Mouse (Mus musculus) lung, embryonic 16.5 days (tissue): Measurements from ENCODE around the gene Trpv4. TPM values are rescaled to one million over a fixed set of nuclear protein-coding genes. Genes with fewer than 3 reads are reported as not detected.

Source experiments
- ATAC-seq: fragments of 200-750 bp; cut with Nextera tagmentation; 2 replicates; pipeline ENCODE4 v1.8.0; 2017; ENCODE audit warnings: low read depth, mild to moderate bottlenecking, moderate library complexity
- H3K27ac ChIP-seq: fragments of 300-500 bp; sonication (generic); 2 replicates; pipeline ENCODE4 v1.5.1; 2014; ENCODE audit warnings: mild to moderate bottlenecking, control low read depth, low read length
- H3K27me3 ChIP-seq: fragments of 300-500 bp; sonication (generic); 2 replicates; pipeline ENCODE4 v1.6.1; 2014; ENCODE audit warnings: low read depth, low read length, mixed read lengths; ENCODE audit not compliant: control insufficient read depth, insufficient read depth
- H3K36me3 ChIP-seq: fragments of 300-500 bp; sonication (generic); 2 replicates; pipeline ENCODE4 v1.6.1; 2014; ENCODE audit warnings: low read length; ENCODE audit not compliant: control insufficient read depth, insufficient read depth
- H3K4me1 ChIP-seq: fragments of 300-500 bp; sonication (generic); replicated peaks from 2 replicates; pipeline ENCODE4 v1.6.1; 2014; ENCODE audit warnings: low read length, mixed read lengths; ENCODE audit not compliant: control insufficient read depth, insufficient read depth
- H3K4me2 ChIP-seq: fragments of 300-500 bp; sonication (generic); 2 replicates; pipeline ENCODE4 v1.6.1; 2014; ENCODE audit warnings: low read depth, low read length, control low read depth
- H3K4me3 ChIP-seq: fragments of 300-500 bp; sonication (generic); 2 replicates; pipeline ENCODE4 v1.5.1; 2014; ENCODE audit warnings: mild to moderate bottlenecking, low read length, control low read depth
- H3K9ac ChIP-seq: fragments of 300-500 bp; sonication (generic); 2 replicates; pipeline ENCODE4 v1.6.1; 2014; ENCODE audit warnings: low read length, control low read depth
- H3K9me3 ChIP-seq: fragments of 300-500 bp; sonication (generic); 2 replicates; pipeline ENCODE4 v1.6.1; 2016; ENCODE audit warnings: low read length; ENCODE audit not compliant: control insufficient read depth
- WGBS: fragments of 180-500 bp; shearing (Covaris S2); extraction: QIAGEN DNeasy Blood & Tissue Kit; methylation state at CpG from one replicate; pipeline ENCODE4 v1.1.7; 2014; 5-methylcytosine and 5-hydroxymethylcytosine counted together
- polyA plus RNA-seq: library from polyadenylated mRNA; unstranded; fragments of >200 nt; fragmentation: Nextera tagmentation; extraction: Ambion mirVana; gene quantifications from 2 replicates; pipeline ENCODE4 v1.2.1, GENCODE M21; 2015

Gene Trpv4
- 2.8 and 2.9 TPM in 2 replicates for polyA plus RNA-seq

GRCm38 (mm10) chr5:114658255-114658654 lies at the start of gene Trpv4:
TSS of gene Trpv4 (minus strand) at chr5:114658421.
- 2% methylated on average over 37 of the region's 47 CpGs for WGBS
- H3K27ac ChIP-seq: no peak within 1 kb of the TSS
- peaks cover 11% of the 10 kb centered on the region for H3K4me1 ChIP-seq
- H3K27me3 ChIP-seq: peaks cover 31% of the 10 kb centered on the region
- peak within 1 kb of the TSS; percentile 94 for H3K4me2 ChIP-seq
- H3K36me3 ChIP-seq: no peaks in the 10 kb centered on the region
- peak within 1 kb of the TSS; percentile 57 for H3K4me3 ChIP-seq
- H3K9me3 ChIP-seq: no peaks in the 10 kb centered on the region
- peak within 1 kb of the TSS; percentile 70 for H3K9ac ChIP-seq
- ATAC-seq: peak; percentile 83

- peak within 1 kb of the TSS; percentile 87 for H3K9ac ChIP-seq
- WGBS: 5% methylated on average over 49 of the region's 49 CpGs
- H3K9me3 ChIP-seq: no peaks in the 10 kb centered on the region
- peaks cover 13% of the 10 kb centered on the region for H3K36me3 ChIP-seq
- peak within 1 kb of the TSS; percentile 57 for H3K4me2 ChIP-seq
- no peaks in the 10 kb centered on the region for H3K27me3 ChIP-seq
- H3K4me1 ChIP-seq: peaks cover 6% of the 10 kb centered on the region
- H3K27ac ChIP-seq: no peak within 1 kb of the TSS
- ATAC-seq: peak; percentile 73
- peak within 1 kb of the TSS; percentile 94 for H3K4me3 ChIP-seq
Measured at GRCm38 (mm10) chr5:114707265-114708068, 49.2 kb upstream of the Trpv4 start, which contains the start of gene Tchp. TSS of gene Tchp (plus strand) at chr5:114707760.

GRCm38 (mm10) chr5:114702403-114703392 lies 44.5 kb upstream of the Trpv4 start:
- peak; percentile 55; the same call in 1 of the 2 replicates for ATAC-seq
- Histone ChIP-seq H3K27me3 (no peaks in the 10 kb centered on the region), H3K9me3 (no peaks in the 10 kb centered on the region), H3K4me1 (no peaks in the 10 kb centered on the region), H3K9ac (no peak overlapping the region), H3K36me3 (no peaks in the 10 kb centered on the region), H3K27ac (no peak overlapping the region), H3K4me3 (no peak overlapping the region), H3K4me2 (no peak overlapping the region)
- 53% methylated on average over 14 of the region's 14 CpGs for WGBS

GRCm38 (mm10) chr5:114699015-114699414 lies 40.8 kb upstream of the Trpv4 start:
- H3K9me3 ChIP-seq: no peaks in the 10 kb centered on the region
- 0 out of 2 replicates have a peak, but pooled peaks have one; percentile 43 for ATAC-seq
- no peaks in the 10 kb centered on the region for H3K36me3 ChIP-seq
- no peak overlapping the region for H3K27ac ChIP-seq
- WGBS: 42% methylated on average over 7 of the region's 7 CpGs
- no peak overlapping the region for H3K9ac ChIP-seq
- no peaks in the 10 kb centered on the region for H3K4me1 ChIP-seq
- no peak overlapping the region for H3K4me3 ChIP-seq
- H3K27me3 ChIP-seq: no peaks in the 10 kb centered on the region
- no peak overlapping the region for H3K4me2 ChIP-seq

GRCm38 (mm10) chr5:114698044-114698746 lies 40.0 kb upstream of the Trpv4 start:
- Histone ChIP-seq H3K9ac (no peak overlapping the region), H3K9me3 (no peaks in the 10 kb centered on the region), H3K36me3 (no peaks in the 10 kb centered on the region), H3K4me3 (no peak overlapping the region), H3K4me1 (no peaks in the 10 kb centered on the region), H3K4me2 (no peak overlapping the region), H3K27ac (no peak overlapping the region), H3K27me3 (no peaks in the 10 kb centered on the region)
- WGBS: 81% methylated on average over 19 of the region's 19 CpGs
- no peak for ATAC-seq

GRCm38 (mm10) chr5:114696939-114697338 lies 38.7 kb upstream of the Trpv4 start:
- Histone ChIP-seq H3K27ac (no peak overlapping the region), H3K27me3 (0 out of 2 replicates have a peak, but pooled peaks cover 2% of the 10 kb centered on the region), H3K36me3 (no peaks in the 10 kb centered on the region), H3K4me3 (no peak overlapping the region), H3K4me2 (no peak overlapping the region), H3K4me1 (no peaks in the 10 kb centered on the region), H3K9ac (no peak overlapping the region), H3K9me3 (no peaks in the 10 kb centered on the region)
- WGBS: 77% methylated on average over 17 of the region's 17 CpGs
- ATAC-seq: no peak

GRCm38 (mm10) chr5:114695775-114696174 lies 37.6 kb upstream of the Trpv4 start:
- Histone ChIP-seq H3K4me3 (no peak overlapping the region), H3K27ac (no peak overlapping the region), H3K9me3 (no peaks in the 10 kb centered on the region), H3K36me3 (no peaks in the 10 kb centered on the region), H3K4me1 (peaks cover 3% of the 10 kb centered on the region), H3K4me2 (no peak overlapping the region), H3K27me3 (0 out of 2 replicates have a peak, but pooled peaks cover 2% of the 10 kb centered on the region), H3K9ac (no peak overlapping the region)
- ATAC-seq: no peak
- 53% methylated on average over 5 of the region's 5 CpGs for WGBS

GRCm38 (mm10) chr5:114690633-114691567 lies 32.7 kb upstream of the Trpv4 start, which contains the start of gene Gltp:
TSS of gene Gltp (minus strand) at chr5:114690984.
- Histone ChIP-seq H3K36me3 (no peaks in the 10 kb centered on the region), H3K9ac (peak within 1 kb of the TSS; percentile 86), H3K27ac (peak within 1 kb of the TSS; percentile 67), H3K4me1 (peaks cover 9% of the 10 kb centered on the region), H3K4me2 (peak within 1 kb of the TSS; percentile 95), H3K4me3 (peak within 1 kb of the TSS; percentile 76), H3K9me3 (no peaks in the 10 kb centered on the region), H3K27me3 (0 out of 2 replicates have a peak, but pooled peaks cover 2% of the 10 kb centered on the region)
- 5% methylated on average over 62 of the region's 75 CpGs for WGBS
- ATAC-seq: peak; percentile 97
